Mouse (Mus musculus): Measurements from ENCODE around the gene Slc25a19. TPM values are rescaled to one million over a fixed set of nuclear protein-coding genes. Genes with fewer than 3 reads are reported as not detected.
A peak's percentile ranks its signal among the peaks of the same experiment; 100 is the strongest.

The Slc25a19 gene
- polyA plus RNA-seq, 2 experiments from 2014 or later, result 93.6 to 98.8 TPM

- peak; percentile 89 for ATAC-seq
These were observed 13.0 kb upstream of the Slc25a19 start for GRCm38 (mm10) chr11:115640978-115641663.

GRCm38 (mm10) chr11:115640311-115640828 lies 12.3 kb upstream of the Slc25a19 start:
- ATAC-seq, result no peak

GRCm38 (mm10) chr11:115639540-115639939 lies 11.4 kb upstream of the Slc25a19 start:
- ATAC-seq, result no peak

GRCm38 (mm10) chr11:115638498-115639409 lies 10.7 kb upstream of the Slc25a19 start:
- no peak for ATAC-seq

- ATAC-seq, result no peak
These were observed 8.9 kb upstream of the Slc25a19 start for GRCm38 (mm10) chr11:115636960-115637359.

GRCm38 (mm10) chr11:115635484-115635883 lies 7.4 kb upstream of the Slc25a19 start:
- ATAC-seq, result no peak

- ATAC-seq, result no peak
These were observed 6.9 kb upstream of the Slc25a19 start for GRCm38 (mm10) chr11:115635041-115635440.

GRCm38 (mm10) chr11:115634109-115634508 lies 6.0 kb upstream of the Slc25a19 start:
- no peak for ATAC-seq

GRCm38 (mm10) chr11:115632862-115633261 lies 4.8 kb upstream of the Slc25a19 start:
- ATAC-seq, result no peak

GRCm38 (mm10) chr11:115632247-115632646 lies 4.2 kb upstream of the Slc25a19 start:
- no peak for ATAC-seq

- ATAC-seq, result no peak
These were observed 3.4 kb upstream of the Slc25a19 start for GRCm38 (mm10) chr11:115631505-115631890.

- ATAC-seq, result peak; percentile 68
These were observed 2.7 kb upstream of the Slc25a19 start for GRCm38 (mm10) chr11:115630532-115631504.

- ATAC-seq, result peak; percentile 22
These were observed 1.8 kb upstream of the Slc25a19 start for GRCm38 (mm10) chr11:115629734-115630531.

GRCm38 (mm10) chr11:115628465-115629101 lies 488 bp upstream of the Slc25a19 start:
- ATAC-seq, result no peak

GRCm38 (mm10) chr11:115626824-115627616 lies 1.1 kb downstream of the Slc25a19 start:
- no peak for ATAC-seq

- ATAC-seq, result no peak
These were observed 2.2 kb downstream of the Slc25a19 start for GRCm38 (mm10) chr11:115625877-115626276.

GRCm38 (mm10) chr11:115623487-115624070 lies 4.5 kb downstream of the Slc25a19 start:
- ATAC-seq, result no peak

GRCm38 (mm10) chr11:115619949-115620348 lies 8.1 kb downstream of the Slc25a19 start:
- ATAC-seq, result no peak

GRCm38 (mm10) chr11:115618732-115619516 lies 9.2 kb downstream of the Slc25a19 start:
- ATAC-seq, result no peak
